Mouse (Mus musculus) testis, postnatal 10 days (tissue): Measurements from ENCODE around the gene Dcp1b.

ENCODE experiments used
- DNase-seq: peaks from one replicate; pipeline ENCODE4 v3.0.0; 2021; ENCODE audit warnings: low spot score

Gene Dcp1b

DNA sequence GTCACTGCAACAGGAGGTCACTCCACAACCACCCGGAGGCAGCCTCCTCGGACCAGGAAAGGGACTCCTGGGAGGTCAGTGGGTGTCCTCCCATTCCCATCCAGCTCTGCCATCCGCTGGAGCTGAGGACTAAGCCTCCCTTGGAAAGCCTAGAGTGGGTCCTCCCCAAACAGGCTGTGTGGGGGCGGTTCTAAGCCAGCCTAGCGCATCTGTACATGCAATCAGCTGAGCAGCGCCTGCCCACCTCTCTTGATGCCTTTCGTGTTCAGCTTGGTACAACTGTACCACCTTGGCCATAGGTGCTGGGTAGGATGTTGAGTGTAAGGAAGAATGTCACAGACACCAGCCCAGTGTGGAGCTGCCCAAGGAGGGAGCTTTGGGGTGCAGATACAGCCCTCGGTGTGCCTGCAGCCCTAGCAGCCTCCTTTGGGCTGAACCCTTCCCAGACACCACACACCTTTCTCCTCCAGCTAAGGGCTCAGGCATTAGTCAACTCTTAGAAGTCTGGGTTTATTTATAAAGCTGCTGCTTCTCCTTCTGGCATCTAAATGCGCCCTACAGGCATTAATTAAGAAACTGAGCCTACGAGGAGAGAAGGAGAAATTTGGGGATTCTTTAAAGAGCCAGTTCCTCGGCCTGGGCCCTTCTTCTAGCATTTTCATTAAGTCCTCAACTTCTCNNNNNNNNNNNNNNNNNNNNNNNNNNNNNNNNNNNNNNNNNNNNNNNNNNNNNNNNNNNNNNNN lies 54.0 kb downstream of the Dcp1b start:
- DNase-seq = no peak

DNA sequence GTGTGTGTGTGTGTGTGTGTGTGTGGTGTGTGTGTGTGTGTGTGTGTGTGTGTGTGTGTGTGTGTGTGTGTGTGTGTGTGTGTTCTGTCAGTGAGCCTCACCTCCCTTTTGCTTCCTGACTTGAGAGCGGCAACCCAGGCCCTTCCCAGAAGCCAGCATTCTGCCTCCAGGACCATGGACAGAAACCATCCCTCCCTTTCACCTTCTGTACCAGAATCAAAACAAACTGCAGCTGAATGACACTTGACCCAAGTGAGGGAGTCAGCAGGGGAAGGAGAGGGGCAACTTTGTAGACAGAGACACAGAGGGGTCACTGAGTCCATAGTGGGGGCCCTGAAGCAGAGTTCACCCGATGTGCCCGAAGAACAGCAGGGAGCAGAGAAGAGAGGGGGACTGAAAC lies 58.0 kb downstream of the Dcp1b start:
- peak; percentile 70 for DNase-seq

DNA sequence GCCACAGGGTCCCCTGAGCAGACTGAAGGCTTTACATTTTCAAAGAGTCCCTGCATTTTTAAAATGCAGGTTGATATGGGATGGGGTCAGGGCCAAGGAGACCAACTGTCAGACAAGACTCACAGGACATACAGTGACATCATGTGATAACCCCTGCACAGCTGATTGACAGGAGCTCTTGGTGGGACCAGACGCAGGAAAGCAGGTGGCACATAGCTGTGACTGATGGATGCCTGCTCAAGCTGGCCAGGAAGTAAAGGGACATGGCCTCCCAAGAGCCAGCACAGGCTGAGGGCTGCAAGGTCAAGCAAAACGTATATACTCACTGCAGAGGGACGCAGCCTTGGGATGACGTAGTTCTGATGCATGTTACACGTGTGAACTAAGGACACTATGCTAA lies 60.4 kb downstream of the Dcp1b start:
- no peak for DNase-seq

DNA sequence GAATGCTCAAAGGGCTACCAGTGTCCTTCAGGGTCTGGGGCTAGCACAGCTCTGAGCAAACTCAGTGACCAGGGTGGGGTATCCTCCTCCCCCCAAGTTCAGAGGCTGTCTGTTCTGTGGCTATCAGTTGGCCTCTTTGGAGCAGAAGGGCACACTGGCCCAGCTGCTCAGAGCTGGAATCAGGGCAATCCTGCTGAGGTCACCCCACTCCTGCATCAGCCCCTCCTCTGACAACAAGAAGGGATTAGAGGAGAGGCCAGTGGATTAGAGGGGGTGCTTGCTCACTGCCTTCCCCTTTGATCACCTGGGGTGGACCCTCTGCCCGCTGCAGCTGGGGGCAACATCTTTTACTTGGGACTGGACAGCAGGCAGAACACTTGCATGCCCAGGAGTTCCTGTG lies 61.2 kb downstream of the Dcp1b start, which contains the start of gene Cacna2d4:
TSS of gene Cacna2d4 (plus strand) at position 286 of the 400 bp plus-strand sequence.
- no peak for DNase-seq

DNA sequence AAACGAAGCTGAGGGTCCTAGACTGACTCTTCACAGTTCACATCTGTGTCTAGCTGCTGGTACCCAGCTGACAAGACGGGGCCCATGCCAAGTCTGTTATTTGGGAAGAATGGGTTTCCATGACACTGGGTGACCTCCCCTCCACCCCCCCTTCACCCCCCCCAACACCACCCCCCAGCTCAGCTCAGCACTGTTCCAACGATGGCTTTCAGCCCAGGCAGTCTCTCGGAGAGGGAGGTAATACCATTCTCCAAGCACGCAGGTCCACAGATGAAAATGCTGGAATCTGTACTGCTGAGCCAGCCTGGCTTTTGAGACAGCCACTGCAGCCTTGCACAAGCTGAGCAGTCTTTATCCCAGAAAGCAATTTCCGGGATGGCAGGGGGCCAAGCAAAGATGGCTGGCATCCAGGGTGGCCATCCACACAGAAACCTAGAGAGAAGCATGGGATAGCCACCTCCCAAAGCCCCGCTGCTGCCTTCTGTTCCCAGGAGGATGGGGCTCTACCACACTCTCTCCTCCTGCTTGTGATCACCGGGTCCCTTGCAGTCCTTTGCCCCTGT lies 62.5 kb downstream of the Dcp1b start:
- peak; percentile 68 for DNase-seq

DNA sequence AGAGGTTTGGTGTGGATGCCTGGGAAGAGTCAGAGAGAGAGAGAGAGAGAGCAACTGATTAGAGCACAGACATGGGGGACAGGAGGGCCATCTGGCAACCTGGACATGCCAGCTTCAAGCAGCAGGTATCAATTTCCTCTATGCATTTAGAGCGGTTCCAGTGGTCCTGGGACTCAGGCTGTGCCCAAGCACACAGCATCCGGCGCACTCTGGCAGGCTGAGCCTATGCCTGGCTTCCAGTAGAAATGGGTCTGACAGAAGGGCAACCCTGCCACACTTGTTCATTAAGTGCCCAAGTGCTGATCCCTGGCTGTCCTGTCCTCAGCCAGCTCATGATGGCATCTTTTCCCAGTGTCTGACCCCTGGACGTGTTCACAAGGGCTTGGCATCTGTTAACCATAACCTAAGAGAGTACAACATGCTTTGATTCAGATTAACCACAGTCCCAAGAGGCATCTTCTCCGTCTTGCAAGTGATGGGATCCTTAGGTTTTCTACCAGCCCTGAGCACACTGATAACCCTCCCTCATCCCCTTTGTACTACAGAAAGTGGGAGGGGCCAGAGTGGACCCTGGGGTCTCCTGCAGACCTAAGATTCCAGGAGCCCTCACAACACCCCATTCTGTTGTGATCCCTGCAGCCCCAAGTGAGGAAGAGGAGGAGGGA lies 64.4 kb downstream of the Dcp1b start:
- no peak for DNase-seq

DNA sequence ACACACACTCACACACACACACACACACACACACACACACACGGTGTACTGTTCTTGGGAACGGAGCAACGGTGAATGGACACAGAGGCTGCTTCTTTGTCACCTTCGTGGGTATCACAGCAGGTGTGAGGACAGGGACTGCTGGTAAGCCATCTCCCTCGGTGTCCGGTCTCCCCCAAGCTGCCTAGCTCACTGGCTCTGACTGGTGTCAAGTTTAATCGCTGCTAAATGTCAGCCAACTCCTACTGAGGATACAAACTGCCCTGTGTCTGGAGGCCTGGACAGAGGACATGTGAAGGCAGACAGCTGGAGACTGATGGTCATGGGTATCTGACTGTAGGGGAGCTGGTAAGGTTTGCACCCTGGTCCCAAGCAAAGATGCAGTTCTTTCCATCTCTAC lies 65.2 kb downstream of the Dcp1b start:
- no peak for DNase-seq

DNA sequence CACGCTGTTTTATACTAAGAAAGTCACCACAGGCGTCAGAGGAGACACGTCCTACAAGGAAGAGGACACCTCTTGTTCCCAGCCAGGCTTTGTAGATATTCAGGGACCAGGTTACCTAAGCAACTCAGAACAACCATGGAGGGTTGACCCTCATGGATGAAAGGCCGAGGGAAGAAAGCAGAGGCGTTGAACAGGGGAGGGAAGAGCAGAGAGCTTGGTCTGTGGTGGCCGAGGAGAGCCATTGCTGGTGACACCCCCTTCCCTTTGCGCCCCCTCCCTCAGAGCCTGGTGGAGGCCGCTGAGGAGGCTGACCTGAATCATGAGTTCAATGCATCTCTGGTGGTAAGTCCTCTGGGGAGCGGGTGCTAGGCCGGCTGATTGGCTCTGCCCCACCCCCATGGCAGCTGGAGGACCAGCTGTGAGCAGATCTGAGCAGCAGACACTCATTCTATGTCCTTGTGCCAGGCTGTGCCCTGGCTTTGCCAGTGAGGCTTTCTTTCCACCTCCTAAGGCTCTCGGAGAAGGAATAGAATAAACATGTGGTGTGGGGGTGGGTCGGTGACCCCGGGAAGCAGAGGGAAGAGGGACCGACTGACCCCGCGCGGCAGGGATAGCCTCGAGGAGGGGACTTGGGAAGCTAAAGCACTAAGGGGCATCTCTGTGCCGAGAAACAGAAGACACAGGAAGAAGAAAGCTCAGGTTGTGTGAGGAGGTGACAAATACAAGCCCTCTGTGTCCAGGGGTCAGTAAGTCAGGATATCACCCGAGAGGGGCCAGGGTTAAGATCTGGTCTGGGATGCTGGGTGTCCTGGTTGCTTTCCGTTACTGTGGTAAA lies 66.0 kb downstream of the Dcp1b start:
- no peak for DNase-seq

DNA sequence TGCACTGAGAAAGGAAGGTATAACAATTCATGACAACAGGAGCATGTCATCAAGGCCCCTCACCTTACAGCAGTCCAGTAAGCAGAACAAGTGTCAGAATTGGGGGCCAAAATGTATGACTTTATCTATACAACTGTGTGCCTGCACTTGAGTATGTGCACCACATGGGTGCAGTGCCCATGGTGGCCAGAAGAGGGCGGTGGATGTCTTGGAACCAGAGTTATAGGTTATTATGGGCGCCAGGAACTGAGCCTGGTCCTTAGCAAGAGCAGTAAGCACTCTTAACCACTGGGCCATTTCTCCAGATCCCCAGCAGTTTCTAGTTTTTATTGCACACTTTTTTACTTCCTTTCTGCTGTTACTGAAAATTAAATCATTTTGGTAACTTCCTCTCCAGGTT lies 71.0 kb downstream of the Dcp1b start:
- no peak for DNase-seq

DNA sequence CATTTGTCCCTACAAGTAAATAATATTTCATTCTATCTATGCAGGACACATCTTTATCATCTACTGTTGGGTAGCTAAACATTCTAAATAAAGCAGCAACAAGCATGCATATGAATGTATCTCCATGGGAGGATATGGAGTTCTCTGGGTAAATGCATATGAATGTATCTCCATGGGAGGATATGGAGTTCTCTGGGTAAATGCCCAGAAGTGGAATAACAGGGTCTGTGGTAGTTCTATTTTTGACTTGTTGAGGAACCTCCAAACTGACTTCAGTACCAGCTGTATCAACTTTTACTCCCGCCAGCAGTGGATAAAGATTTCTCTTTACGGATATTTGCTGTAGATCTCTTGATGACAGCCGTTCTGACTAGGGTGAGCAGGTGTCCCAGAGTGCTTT lies 73.5 kb downstream of the Dcp1b start:
- DNase-seq = no peak

DNA sequence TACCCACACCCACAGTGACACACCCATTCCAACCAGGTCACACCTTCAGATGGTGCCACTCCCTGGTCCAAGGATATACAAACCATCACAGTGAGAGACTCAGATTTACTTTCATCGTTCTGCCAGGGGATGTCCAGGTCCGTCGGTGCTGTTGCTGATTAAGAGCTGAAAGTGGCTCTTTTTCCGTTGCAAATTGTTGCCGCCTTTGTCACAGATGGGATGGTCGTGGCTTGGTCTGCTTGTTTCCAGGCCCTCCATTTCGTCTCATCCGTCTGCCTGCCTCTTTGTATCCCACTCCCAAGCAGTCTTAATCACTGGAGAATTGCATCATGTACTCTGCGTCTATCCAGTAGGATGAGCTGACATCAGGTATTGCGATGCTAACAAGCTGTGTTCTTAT lies 74.7 kb downstream of the Dcp1b start:
- no peak for DNase-seq

DNA sequence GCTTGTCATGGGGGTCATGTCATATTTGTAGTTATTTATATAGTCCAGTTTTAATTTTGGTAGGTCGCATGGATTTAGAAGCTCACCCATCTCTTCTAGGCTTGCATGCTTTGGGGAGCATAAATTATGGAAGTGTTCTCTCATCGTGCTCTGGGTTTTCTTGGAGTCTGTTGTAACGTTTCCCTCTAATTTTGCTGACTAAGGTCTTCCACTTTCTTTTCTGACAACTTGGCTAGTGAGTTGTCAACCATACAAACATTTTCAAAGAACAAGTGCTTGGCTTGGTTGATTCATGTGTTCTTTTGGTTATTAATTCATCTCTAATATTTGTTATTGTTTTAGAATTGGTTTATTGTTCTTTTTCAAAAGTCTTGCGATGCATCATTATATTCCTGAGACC lies 76.7 kb downstream of the Dcp1b start:
- DNase-seq = no peak
